Mouse (Mus musculus) spleen, adult 2 months (tissue): ENCODE measurements around the gene Apol7e.
A peak's percentile ranks its signal among the peaks of the same experiment; 100 is the strongest.
"Not testable (repeated sequence)": the region's sequence is repeated elsewhere in the genome, so short reads cannot be mapped to it uniquely, and the experiment has no call there.

Experiments used
- CTCF ChIP-seq: fragments of 200-500 bp; IDR thresholded peaks from 2 replicates; pipeline ENCODE4 v1.5.1; 2011; ENCODE audit warnings: mild to moderate bottlenecking, inconsistent platforms; ENCODE audit not compliant: insufficient read depth, insufficient read length, insufficient replicate concordance; ENCODE audit errors: extremely low read depth
- POLR2A ChIP-seq: fragments of 200-500 bp; IDR thresholded peaks from 2 replicates; pipeline ENCODE4 v1.6.1; 2011; ENCODE audit warnings: low read depth, low read length, inconsistent platforms

DNA sequence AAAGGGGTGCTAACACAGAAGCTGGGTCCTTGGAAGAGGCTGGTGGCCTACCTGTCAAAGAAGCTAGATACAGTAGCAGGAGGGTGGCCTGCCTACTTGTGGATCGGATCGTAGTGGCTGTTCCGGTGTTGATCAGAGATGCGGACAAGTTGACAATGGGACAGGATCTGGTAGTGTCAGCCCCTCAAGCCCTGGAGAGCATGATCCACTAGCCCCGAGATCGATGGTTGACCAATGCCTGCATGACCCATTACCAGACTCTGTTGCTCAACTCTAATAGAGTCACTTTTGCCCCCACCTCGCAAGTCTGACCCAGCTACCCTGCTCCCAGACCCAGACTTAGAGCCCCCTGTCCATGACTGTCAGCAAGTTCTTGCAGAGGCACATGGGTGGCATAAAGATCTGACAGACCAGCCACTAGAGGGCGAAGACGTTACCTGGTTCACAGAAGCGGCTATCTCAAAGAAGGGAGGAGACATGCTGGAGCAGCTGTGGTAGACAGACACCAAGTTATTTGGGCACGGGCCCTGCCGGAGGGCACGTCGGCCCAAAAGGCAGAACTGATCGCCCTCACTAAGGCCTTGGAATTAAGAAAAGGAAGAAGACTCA lies 3.9 kb upstream of the Apol7e start:
- TF ChIP-seq CTCF, result peak; percentile 24; the same call in 1 of the 2 replicates
- TF ChIP-seq POLR2A, result not testable (repeated sequence)
